Comparison of ENCODE assay signal across 26 mouse cellular contexts in the genomic region with DNA sequence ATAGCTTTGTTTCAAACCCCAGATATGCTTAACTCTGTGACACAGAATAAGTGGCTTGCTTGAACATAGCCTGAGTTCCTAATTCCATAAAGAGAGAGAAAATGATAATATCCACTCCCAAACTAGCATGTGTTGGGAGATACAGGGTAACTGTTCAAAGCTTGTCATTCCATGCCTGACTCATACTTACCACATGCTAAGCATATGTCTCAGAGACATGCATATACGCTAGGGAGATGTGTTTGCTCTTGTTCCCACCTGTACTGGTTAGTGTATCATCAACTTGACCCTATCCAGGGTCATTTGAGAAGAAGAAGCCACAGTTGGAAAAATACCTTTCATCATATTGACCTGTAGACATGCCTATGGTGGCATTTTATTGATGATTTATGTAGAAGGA.
"Had no signal": no experiment of that assay in that cellular context is flagged by ENCODE, and none has a peak within 500 bp of the region (broad histone marks: within the 10 kb centered on the region; RNA-seq: fewer than 3 reads in every experiment).

No protein-coding gene starts in this region.

- ATAC-seq: forebrain, embryonic 13.5 days; forebrain, embryonic 14.5 days; forebrain, embryonic 15.5 days; forebrain, embryonic 16.5 days; forebrain, postnatal 0 days had no signal

- H3K27ac ChIP-seq: embryonic facial prominence, embryonic 10.5 days; embryonic facial prominence, embryonic 12.5 days; embryonic facial prominence, embryonic 13.5 days; embryonic facial prominence, embryonic 15.5 days; forebrain, embryonic 10.5 days; forebrain, embryonic 12.5 days; forebrain, embryonic 13.5 days; forebrain, embryonic 15.5 days; gastrocnemius, adult 2 months; heart, adult 2 months had no signal

- H3K9ac ChIP-seq: embryonic facial prominence, embryonic 12.5 days; embryonic facial prominence, embryonic 13.5 days; embryonic facial prominence, embryonic 15.5 days; forebrain, embryonic 12.5 days; forebrain, embryonic 13.5 days; forebrain, embryonic 15.5 days; forebrain, postnatal 0 days had no signal

- H3K4me2 ChIP-seq: embryonic facial prominence, embryonic 12.5 days; embryonic facial prominence, embryonic 13.5 days; embryonic facial prominence, embryonic 15.5 days; forebrain, embryonic 12.5 days; forebrain, embryonic 13.5 days; forebrain, embryonic 15.5 days had no signal

- H3K27me3 ChIP-seq: embryonic facial prominence, embryonic 12.5 days; embryonic facial prominence, embryonic 13.5 days; embryonic facial prominence, embryonic 15.5 days; forebrain, embryonic 12.5 days; forebrain, embryonic 13.5 days; forebrain, embryonic 15.5 days had no signal

- H3K9me3 ChIP-seq: embryonic facial prominence, embryonic 10.5 days; embryonic facial prominence, embryonic 12.5 days; embryonic facial prominence, embryonic 13.5 days; embryonic facial prominence, embryonic 15.5 days; forebrain, embryonic 10.5 days; forebrain, embryonic 12.5 days; forebrain, embryonic 13.5 days; forebrain, embryonic 15.5 days had no signal

- H3K4me3 ChIP-seq: embryonic facial prominence, embryonic 10.5 days; embryonic facial prominence, embryonic 12.5 days; embryonic facial prominence, embryonic 13.5 days; embryonic facial prominence, embryonic 15.5 days; erythroblast, embryonic 14.5 days; forebrain, embryonic 10.5 days; forebrain, embryonic 12.5 days; forebrain, embryonic 13.5 days; forebrain, embryonic 15.5 days; gastrocnemius, adult 2 months; heart, adult 2 months had no signal

- H3K36me3 ChIP-seq: embryonic facial prominence, embryonic 10.5 days; embryonic facial prominence, embryonic 12.5 days; embryonic facial prominence, embryonic 13.5 days; embryonic facial prominence, embryonic 15.5 days; forebrain, embryonic 12.5 days; forebrain, embryonic 15.5 days had no signal

- H3K4me1 ChIP-seq: embryonic facial prominence, embryonic 12.5 days; embryonic facial prominence, embryonic 13.5 days; embryonic facial prominence, embryonic 15.5 days had no signal

- DNase-seq: cerebellum, adult 9-10 months; cerebellum, adult 9-11 months; cerebellum, postnatal 10 days; cerebellum, postnatal 14 days; cerebellum, postnatal 25 days; cerebellum, postnatal 36 days; embryo, embryonic 11 days; forebrain, postnatal 0 days; gastrocnemius, adult 2 months; gastrocnemius, postnatal 10 days; gastrocnemius, postnatal 14 days; gastrocnemius, postnatal 25 days; gastrocnemius, postnatal 36 days; heart, adult 11 months; heart, adult 2 months had no signal
